Mouse (Mus musculus) leukemia stem cell, adult 10-12 weeks (primary cell): ENCODE results near the gene Tmprss11e. TPM values are rescaled to one million over a fixed set of nuclear protein-coding genes. Genes with fewer than 3 reads are reported as not detected.

Experiments
- polyA plus RNA-seq: library from polyadenylated mRNA; stranded (reverse); fragments of >175 nt; gene quantifications from 2 replicates; pipeline ENCODE4 v1.2.3, GENCODE M21; 2012; ENCODE audit warnings: low replicate concordance

Gene Tmprss11e
- not detected in 2 replicates for polyA plus RNA-seq

DNA sequence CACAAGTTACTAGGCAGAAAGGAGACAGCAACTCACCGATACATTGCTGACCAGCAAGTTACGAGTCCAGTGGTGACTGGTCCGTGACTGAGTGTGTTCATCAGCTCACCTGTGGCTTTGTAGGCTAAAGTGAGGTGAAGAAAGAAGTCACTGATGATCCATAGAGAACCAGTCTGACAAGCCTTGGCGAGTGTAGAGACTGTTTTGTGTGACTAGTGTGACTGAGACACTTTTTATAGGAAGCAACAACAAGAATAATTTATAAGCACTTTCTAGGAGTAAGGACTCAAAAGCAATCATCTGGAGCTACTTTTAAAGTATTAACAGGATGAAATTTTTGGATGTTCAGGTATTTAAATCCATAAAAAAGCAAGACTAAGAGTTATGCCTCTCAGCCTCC is at the start of gene Tmprss11e:
Gene Tmprss11e (minus strand): TSS at position 101 of the 400 bp plus-strand sequence.

DNA sequence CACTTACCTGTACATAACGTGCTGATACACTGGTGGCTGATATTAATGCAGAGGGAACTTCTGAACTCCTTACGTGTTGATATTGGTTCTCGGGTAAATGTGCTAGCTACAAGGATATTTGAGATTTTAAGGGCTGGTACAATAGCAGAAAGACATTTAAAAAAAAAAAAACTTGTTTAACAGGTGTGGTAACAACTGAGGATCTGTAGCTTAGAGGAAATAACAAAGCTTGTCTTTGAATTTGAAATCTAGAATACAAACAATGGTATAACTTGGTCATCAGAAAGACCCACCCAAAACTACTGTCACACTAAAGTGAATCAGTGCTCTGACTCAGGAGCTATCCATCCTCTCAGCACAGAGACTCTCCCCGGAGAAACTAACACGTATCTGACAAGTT is 69.4 kb downstream of the Tmprss11e start, which contains the start of gene Tmprss11b:
Gene Tmprss11b (minus strand): TSS at position 101 of the 400 bp plus-strand sequence.

Other genes starting within 250 kb of the Tmprss11e start
- not detected in 2 replicates for gene Tmprss11g, start 227.2 kb downstream of the Tmprss11e start, polyA plus RNA-seq
- gene Tmprss11f, start 113.4 kb downstream of the Tmprss11e start, polyA plus RNA-seq = not detected in 2 replicates
- gene Tmprss11b, start 69.5 kb downstream of the Tmprss11e start, polyA plus RNA-seq = 0.03 TPM in 1 of 2 replicates, not detected in the other
- 13.9 and 15.4 TPM in 2 replicates for gene Ythdc1, start 58.4 kb upstream of the Tmprss11e start, polyA plus RNA-seq
- gene Ugt2b34, start 161.1 kb upstream of the Tmprss11e start, polyA plus RNA-seq = not detected in 2 replicates
- not detected in 2 replicates for gene Ugt2b1, start 180.7 kb upstream of the Tmprss11e start, polyA plus RNA-seq